Comparison of ENCODE assay signal across 16 mouse cellular contexts in genomic region chr4:129081041-129081440, GRCm38 (mm10). TPM values are rescaled to one million over a fixed set of nuclear protein-coding genes. Genes with fewer than 3 reads are reported as not detected.
DNase-seq lines count a peak whose midpoint lies in the region; ATAC-seq lines count a peak whose summit lies in the region.
"Had no signal": no experiment of that assay in that cellular context is flagged by ENCODE, and none has a peak within 500 bp of the region (broad histone marks: within the 10 kb centered on the region; RNA-seq: fewer than 3 reads in every experiment).

No protein-coding gene starts in this region.

- DNase-seq in midbrain, embryonic 11.5 days (ENCODE audit: low spot score, missing footprints) = no peak
- DNase-seq in cerebellum, adult 11 months = peak; percentile 85
- peak; percentile 83 to 86 for DNase-seq in cerebellum, postnatal 10 days
- DNase-seq in layer of hippocampus, adult 18-20 months (ENCODE audit: low spot score in 2 of 2) = no peak
- DNase-seq: embryo, embryonic 11 days; heart, postnatal 14 days; kidney, adult 8-10 months; kidney, postnatal 36 days; thymus, postnatal 4 days had no signal

- peaks cover 85% of the 10 kb centered on the region for H3K36me3 ChIP-seq in midbrain, embryonic 13.5 days
- H3K36me3 ChIP-seq in midbrain, embryonic 11.5 days (ENCODE audit: control insufficient read depth, insufficient read depth, low read length) = peaks cover 5% of the 10 kb centered on the region; the same call in 1 of the 2 replicates
- H3K36me3 ChIP-seq in stomach, embryonic 16.5 days (ENCODE audit: control insufficient read depth, insufficient read depth, low read length) = peaks cover 20% of the 10 kb centered on the region

- no peak for ATAC-seq in midbrain, embryonic 13.5 days
- no peak for ATAC-seq in midbrain, embryonic 11.5 days (ENCODE audit: low FRiP score)
- no peak for ATAC-seq in stomach, embryonic 16.5 days (ENCODE audit: insufficient read depth, low FRiP score)
- ATAC-seq in granulocyte monocyte progenitor cell, adult 5-6 weeks (replicated peaks; ENCODE audit: poor library complexity, severe bottlenecking) = no peak

- no peak overlapping the region for H3K4me3 ChIP-seq in midbrain, embryonic 13.5 days (replicated peaks)
- H3K4me3 ChIP-seq in midbrain, embryonic 11.5 days (ENCODE audit: low read depth, low read length) = no peak overlapping the region
- H3K4me3 ChIP-seq in stomach, embryonic 16.5 days (replicated peaks; ENCODE audit: low read length) = no peak overlapping the region
- H3K4me3 ChIP-seq: limb, embryonic 12.5 days; liver, embryonic 15.5 days had no signal

- no peaks in the 10 kb centered on the region for H3K27me3 ChIP-seq in midbrain, embryonic 13.5 days
- no peaks in the 10 kb centered on the region for H3K27me3 ChIP-seq in midbrain, embryonic 11.5 days (ENCODE audit: control insufficient read depth, insufficient read depth, low read length)
- no peaks in the 10 kb centered on the region for H3K27me3 ChIP-seq in stomach, embryonic 16.5 days (ENCODE audit: control insufficient read depth, insufficient read depth, low read length)
- H3K27me3 ChIP-seq: limb, embryonic 12.5 days; liver, embryonic 15.5 days had no signal

- 77% methylated on average over 7 of the region's 7 CpGs for WGBS in midbrain, embryonic 13.5 days
- 84% methylated on average over 7 of the region's 7 CpGs for WGBS in midbrain, embryonic 11.5 days
- WGBS in stomach, embryonic 16.5 days = 85% methylated on average over 7 of the region's 7 CpGs

- H3K9ac ChIP-seq in midbrain, embryonic 13.5 days (replicated peaks) = 0 out of 2 replicates have a peak overlapping the region, but pooled peaks have one; percentile 16
- no peak overlapping the region; the same call in 1 of the 2 replicates for H3K9ac ChIP-seq in midbrain, embryonic 11.5 days (ENCODE audit: low read length)
- peak overlapping the region; percentile 20; the same call in 1 of the 2 replicates for H3K9ac ChIP-seq in stomach, embryonic 16.5 days (ENCODE audit: low read length)
- H3K9ac ChIP-seq: limb, embryonic 12.5 days; liver, embryonic 15.5 days had no signal

- H3K4me1 ChIP-seq in midbrain, embryonic 13.5 days (replicated peaks) = no peaks in the 10 kb centered on the region
- no peaks in the 10 kb centered on the region for H3K4me1 ChIP-seq in midbrain, embryonic 11.5 days (ENCODE audit: control insufficient read depth, insufficient read depth, low read length)
- no peaks in the 10 kb centered on the region for H3K4me1 ChIP-seq in stomach, embryonic 16.5 days (ENCODE audit: control insufficient read depth, insufficient read depth, low read length)
- H3K4me1 ChIP-seq: limb, embryonic 12.5 days; liver, embryonic 15.5 days had no signal

- H3K27ac ChIP-seq in midbrain, embryonic 13.5 days = no peak overlapping the region
- H3K27ac ChIP-seq in midbrain, embryonic 11.5 days (ENCODE audit: low read depth, low read length) = no peak overlapping the region
- peak overlapping the region; percentile 59; the same call in 1 of the 2 replicates for H3K27ac ChIP-seq in stomach, embryonic 16.5 days (ENCODE audit: low read length)
- H3K27ac ChIP-seq: limb, embryonic 12.5 days; liver, embryonic 15.5 days had no signal

- no peaks in the 10 kb centered on the region for H3K9me3 ChIP-seq in midbrain, embryonic 13.5 days
- no peaks in the 10 kb centered on the region for H3K9me3 ChIP-seq in midbrain, embryonic 11.5 days (ENCODE audit: control insufficient read depth, low read length)
- H3K9me3 ChIP-seq in stomach, embryonic 16.5 days (replicated peaks; ENCODE audit: control insufficient read depth, low read length) = no peaks in the 10 kb centered on the region
- H3K9me3 ChIP-seq: limb, embryonic 12.5 days; liver, embryonic 15.5 days had no signal

- no peak overlapping the region for H3K4me2 ChIP-seq in midbrain, embryonic 13.5 days (replicated peaks)
- no peak overlapping the region for H3K4me2 ChIP-seq in midbrain, embryonic 11.5 days
- no peak overlapping the region for H3K4me2 ChIP-seq in stomach, embryonic 16.5 days (ENCODE audit: low read depth, low read length)
- H3K4me2 ChIP-seq: limb, embryonic 12.5 days; liver, embryonic 15.5 days had no signal

RNA-seq across cellular contexts. Expression of gene Rnf19b, which starts 23.0 kb away (rescaled TPM):
- polyA plus RNA-seq in midbrain, embryonic 13.5 days (2015; fragmentation: Nextera tagmentation; extraction: Ambion mirVana) = 21.5 and 22.1 TPM in 2 replicates
- polyA plus RNA-seq in midbrain, embryonic 11.5 days (2014; fragmentation: Nextera tagmentation; extraction: Ambion mirVana) = 8.7 and 9.3 TPM in 2 replicates
- 7.1 and 7.2 TPM in 2 replicates for polyA plus RNA-seq in stomach, embryonic 16.5 days (2015; fragmentation: Nextera tagmentation; extraction: Ambion mirVana)
- total RNA-seq in granulocyte monocyte progenitor cell, adult 5-6 weeks (2014; fragmentation: Nextera tagmentation) = 30.6 and 31.7 TPM in 2 replicates
- 54.3 and 75.1 TPM in 2 replicates for total RNA-seq in granulocyte monocyte progenitor cell, adult 5-6 weeks (2017)
- total RNA-seq in layer of hippocampus, adult 18-20 months (2021) = 10 to 100 TPM; 43.5 to 46.4 TPM

RNA-seq across cellular contexts. Expression of gene Tmem54, which starts 24.3 kb away (rescaled TPM):
- polyA plus RNA-seq in midbrain, embryonic 13.5 days (2015; fragmentation: Nextera tagmentation; extraction: Ambion mirVana) = not detected in 2 replicates
- polyA plus RNA-seq in midbrain, embryonic 11.5 days (2014; fragmentation: Nextera tagmentation; extraction: Ambion mirVana) = 0.20 and 0.43 TPM in 2 replicates
- 44.2 and 53.2 TPM in 2 replicates for polyA plus RNA-seq in stomach, embryonic 16.5 days (2015; fragmentation: Nextera tagmentation; extraction: Ambion mirVana)
- total RNA-seq in granulocyte monocyte progenitor cell, adult 5-6 weeks (2014; fragmentation: Nextera tagmentation) = not detected in 2 replicates
- total RNA-seq in granulocyte monocyte progenitor cell, adult 5-6 weeks (2017) = not detected in 2 replicates
- total RNA-seq in layer of hippocampus, adult 18-20 months (2021) = not detected
- total RNA-seq: gastrocnemius, postnatal 10 days; heart, postnatal 14 days; layer of hippocampus, postnatal 36 days had no signal

RNA-seq across cellular contexts. Expression of gene Hpca, which starts 40.8 kb away (rescaled TPM):
- 17.1 and 17.9 TPM in 2 replicates for polyA plus RNA-seq in midbrain, embryonic 13.5 days (2015; fragmentation: Nextera tagmentation; extraction: Ambion mirVana)
- 2.0 and 2.3 TPM in 2 replicates for polyA plus RNA-seq in midbrain, embryonic 11.5 days (2014; fragmentation: Nextera tagmentation; extraction: Ambion mirVana)
- polyA plus RNA-seq in stomach, embryonic 16.5 days (2015; fragmentation: Nextera tagmentation; extraction: Ambion mirVana) = 1.8 and 2.0 TPM in 2 replicates
- total RNA-seq in granulocyte monocyte progenitor cell, adult 5-6 weeks (2014; fragmentation: Nextera tagmentation) = not detected in 2 replicates
- not detected in 2 replicates for total RNA-seq in granulocyte monocyte progenitor cell, adult 5-6 weeks (2017)
- 1,000 to 10,000 TPM; 2,309 to 2,704 TPM for total RNA-seq in layer of hippocampus, adult 18-20 months (2021)

RNA-seq across cellular contexts. Expression of gene Fndc5, which starts 55.8 kb away (rescaled TPM):
- polyA plus RNA-seq in midbrain, embryonic 13.5 days (2015; fragmentation: Nextera tagmentation; extraction: Ambion mirVana) = 1.9 and 2.0 TPM in 2 replicates
- 0.95 and 1.5 TPM in 2 replicates for polyA plus RNA-seq in midbrain, embryonic 11.5 days (2014; fragmentation: Nextera tagmentation; extraction: Ambion mirVana)
- 1.3 and 2.6 TPM in 2 replicates for polyA plus RNA-seq in stomach, embryonic 16.5 days (2015; fragmentation: Nextera tagmentation; extraction: Ambion mirVana)
- not detected in 2 replicates for total RNA-seq in granulocyte monocyte progenitor cell, adult 5-6 weeks (2014; fragmentation: Nextera tagmentation)
- total RNA-seq in granulocyte monocyte progenitor cell, adult 5-6 weeks (2017) = not detected in 2 replicates
- 10 to 100 TPM; 75.5 to 84.2 TPM for total RNA-seq in layer of hippocampus, adult 18-20 months (2021)

Comparison
In these comparisons a context has a peak if more than half of its experiments do, and no peak if none do; other contexts are left out.
1. DNase-seq: peak in cerebellum, adult 11 months (single experiment) and cerebellum, postnatal 10 days (2 of 2); none in midbrain, embryonic 11.5 days (single experiment) and layer of hippocampus, adult 18-20 months (0 of 2).
2. RNA of gene Tmem54, which starts 24.3 kb away (polyA plus RNA-seq): 44.2 to 53.2 TPM in stomach, embryonic 16.5 days; 0.20 to 0.43 TPM in midbrain, embryonic 11.5 days and not detected in midbrain, embryonic 13.5 days; every median in the first group is over 10 times any median in the second.